Mouse (Mus musculus): Measurements from ENCODE around the gene Gm21190.
"Not testable (repeated sequence)": the region's sequence is repeated elsewhere in the genome, so short reads cannot be mapped to it uniquely, and the experiment has no call there.

Gene Gm21190

GRCm38 (mm10) chr5:15490934-15491333 lies 38.1 kb downstream of the Gm21190 start:
- DNase-seq (ENCODE audit: low read depth, low spot score) = not testable (repeated sequence)

- no peak for DNase-seq (ENCODE audit: low read depth, low spot score)
Observed at GRCm38 (mm10) chr5:15488743-15489142, 40.3 kb downstream of the Gm21190 start.

- not testable (repeated sequence) for DNase-seq (ENCODE audit: low read depth, low spot score)
Observed at GRCm38 (mm10) chr5:15484616-15485015, 44.4 kb downstream of the Gm21190 start.

- not testable (repeated sequence) for DNase-seq (ENCODE audit: low read depth, low spot score)
Observed at GRCm38 (mm10) chr5:15483576-15483975, 45.4 kb downstream of the Gm21190 start.

GRCm38 (mm10) chr5:15482815-15483214 lies 46.2 kb downstream of the Gm21190 start:
- DNase-seq (ENCODE audit: low read depth, low spot score) = not testable (repeated sequence)

GRCm38 (mm10) chr5:15476423-15476822 lies 52.6 kb downstream of the Gm21190 start, which contains the start of gene Gm21149:
Gene Gm21149, minus strand, starts transcription at chr5:15476523.
- not testable (repeated sequence) for DNase-seq (ENCODE audit: low read depth, low spot score)
